In genomic region chr17:57233038-57233437, GRCm38 (mm10) we compare ENCODE assay signal across 16 mouse cellular contexts. TPM values are rescaled to one million over a fixed set of nuclear protein-coding genes. Genes with fewer than 3 reads are reported as not detected.
DNase-seq lines count a peak whose midpoint lies in the region; ATAC-seq and TF ChIP-seq lines count a peak whose summit lies in the region.
"Had no signal": no experiment of that assay in that cellular context is flagged by ENCODE, and none has a peak within 500 bp of the region (broad histone marks: within the 10 kb centered on the region; RNA-seq: fewer than 3 reads in every experiment).

No protein-coding gene starts in this region.

- H3K9me3 ChIP-seq in forebrain, postnatal 0 days (ENCODE audit: low read length) = no peaks in the 10 kb centered on the region
- no peaks in the 10 kb centered on the region for H3K9me3 ChIP-seq in forebrain, embryonic 10.5 days
- no peaks in the 10 kb centered on the region for H3K9me3 ChIP-seq in midbrain, embryonic 11.5 days (ENCODE audit: control insufficient read depth, low read length)
- H3K9me3 ChIP-seq: heart, embryonic 15.5 days; lung, embryonic 15.5 days; neural tube, embryonic 13.5 days had no signal

- H3K4me3 ChIP-seq in forebrain, postnatal 0 days (ENCODE audit: low read depth, low read length) = no peak overlapping the region
- no peak overlapping the region for H3K4me3 ChIP-seq in forebrain, embryonic 10.5 days
- peak overlapping the region; percentile 64 for H3K4me3 ChIP-seq in small intestine, adult 2 months (ENCODE audit: low read depth, low read length)
- no peak overlapping the region for H3K4me3 ChIP-seq in midbrain, embryonic 11.5 days (ENCODE audit: low read depth, low read length)
- H3K4me3 ChIP-seq: heart, embryonic 15.5 days; lung, embryonic 15.5 days; neural tube, embryonic 13.5 days had no signal

- TF ChIP-seq POLR2A in small intestine, adult 2 months (IDR thresholded peaks at IDR 0.05; ENCODE audit: low read depth, low read length) = no peak; the same call in 1 of the 2 replicates

- ATAC-seq in forebrain, postnatal 0 days = 0 out of 2 replicates have a peak, but pooled peaks have one; percentile 11
- no peak for ATAC-seq in activated CD4-positive, CD25-positive, alpha-beta regulatory T cell, adult 4 months
- ATAC-seq in midbrain, embryonic 11.5 days (ENCODE audit: low FRiP score) = no peak; the same call in 1 of the 2 replicates
- ATAC-seq: CD4-positive, CD25-positive, alpha-beta regulatory T cell, adult 4 months; Patski had no signal

- WGBS in forebrain, postnatal 0 days = 53% methylated on average over 7 of the region's 7 CpGs
- 56% methylated on average over 7 of the region's 7 CpGs for WGBS in forebrain, embryonic 10.5 days
- 11% methylated on average over 7 of the region's 7 CpGs for WGBS in small intestine, adult 2 months
- 65% methylated on average over 7 of the region's 7 CpGs for WGBS in midbrain, embryonic 11.5 days

- H3K4me2 ChIP-seq in forebrain, postnatal 0 days (ENCODE audit: low read depth) = no peak overlapping the region
- no peak overlapping the region for H3K4me2 ChIP-seq in midbrain, embryonic 11.5 days
- H3K4me2 ChIP-seq: heart, embryonic 15.5 days; lung, embryonic 15.5 days; neural tube, embryonic 13.5 days had no signal

- no peaks in the 10 kb centered on the region for H3K4me1 ChIP-seq in forebrain, postnatal 0 days (ENCODE audit: insufficient read depth)
- H3K4me1 ChIP-seq in forebrain, embryonic 10.5 days = no peaks in the 10 kb centered on the region
- H3K4me1 ChIP-seq in small intestine, adult 2 months (ENCODE audit: control insufficient read depth, insufficient read depth, insufficient read length, low read length) = peaks cover 31% of the 10 kb centered on the region
- H3K4me1 ChIP-seq in midbrain, embryonic 11.5 days (ENCODE audit: control insufficient read depth, insufficient read depth, low read length) = no peaks in the 10 kb centered on the region
- H3K4me1 ChIP-seq: heart, embryonic 15.5 days; neural tube, embryonic 13.5 days had no signal

- no peak overlapping the region for H3K27ac ChIP-seq in forebrain, postnatal 0 days (ENCODE audit: low read depth, low read length)
- no peak overlapping the region for H3K27ac ChIP-seq in forebrain, embryonic 10.5 days
- H3K27ac ChIP-seq in small intestine, adult 2 months (ENCODE audit: insufficient read depth, low read depth, low read length) = peak overlapping the region; percentile 92
- H3K27ac ChIP-seq in midbrain, embryonic 11.5 days (ENCODE audit: low read depth, low read length) = no peak overlapping the region
- H3K27ac ChIP-seq: heart, embryonic 15.5 days; lung, embryonic 15.5 days; neural tube, embryonic 13.5 days had no signal

- DNase-seq in forebrain, postnatal 0 days = no peak
- no peak for DNase-seq in forebrain, embryonic 10.5 days (ENCODE audit: extremely low spot score, low spot score)
- peak; percentile 81 for DNase-seq in kidney, adult 18-20 months
- DNase-seq in kidney, postnatal 36 days = peak; percentile 89 to 93
- no peak for DNase-seq in midbrain, embryonic 11.5 days (ENCODE audit: low spot score, missing footprints)
- DNase-seq: right cerebral cortex, postnatal 14 days had no signal

- no peaks in the 10 kb centered on the region for H3K27me3 ChIP-seq in forebrain, postnatal 0 days (ENCODE audit: insufficient read depth, low read length)
- H3K27me3 ChIP-seq in forebrain, embryonic 10.5 days (ENCODE audit: poor library complexity, severe bottlenecking) = no peaks in the 10 kb centered on the region
- no peaks in the 10 kb centered on the region for H3K27me3 ChIP-seq in small intestine, adult 2 months (ENCODE audit: control insufficient read depth, insufficient read depth, low read length)
- no peaks in the 10 kb centered on the region for H3K27me3 ChIP-seq in midbrain, embryonic 11.5 days (ENCODE audit: control insufficient read depth, insufficient read depth, low read length)
- H3K27me3 ChIP-seq: heart, embryonic 15.5 days; lung, embryonic 15.5 days; neural tube, embryonic 13.5 days; Patski had no signal

- no peak overlapping the region for H3K9ac ChIP-seq in forebrain, postnatal 0 days
- no peak overlapping the region for H3K9ac ChIP-seq in midbrain, embryonic 11.5 days (ENCODE audit: low read length)
- H3K9ac ChIP-seq: heart, embryonic 15.5 days; lung, embryonic 15.5 days; neural tube, embryonic 13.5 days had no signal

- H3K36me3 ChIP-seq in forebrain, postnatal 0 days (ENCODE audit: insufficient read depth) = peaks cover 14% of the 10 kb centered on the region
- peaks cover 39% of the 10 kb centered on the region for H3K36me3 ChIP-seq in forebrain, embryonic 10.5 days (replicated peaks)
- H3K36me3 ChIP-seq in small intestine, adult 2 months (ENCODE audit: control insufficient read depth, insufficient read depth, low read length) = peaks cover 25% of the 10 kb centered on the region
- no peaks in the 10 kb centered on the region; the same call in 1 of the 2 replicates for H3K36me3 ChIP-seq in midbrain, embryonic 11.5 days (ENCODE audit: control insufficient read depth, insufficient read depth, low read length)

- TF ChIP-seq CTCF in forebrain, postnatal 0 days (IDR thresholded peaks at IDR 0.05; ENCODE audit: low read depth) = no peak
- TF ChIP-seq CTCF in small intestine, adult 2 months (IDR thresholded peaks at IDR 0.05; ENCODE audit: extremely low read depth, insufficient read length, insufficient replicate concordance, low read depth, low read length) = no peak

RNA-seq across cellular contexts. Expression of gene C3, which starts 5.1 kb away (rescaled TPM):
- total RNA-seq in forebrain, postnatal 0 days (2014; rRNA removed) = 1.3 and 1.4 TPM in 2 replicates
- 0.77 and 1.2 TPM in 2 replicates for polyA plus RNA-seq in forebrain, postnatal 0 days (2015; fragmentation: Nextera tagmentation; extraction: Ambion mirVana)
- 0.30 TPM in 1 of 2 replicates, not detected in the other for polyA plus RNA-seq in forebrain, embryonic 10.5 days (2016; fragmentation: Nextera tagmentation; extraction: Ambion mirVana)
- polyA plus RNA-seq in small intestine, adult 2 months (2012; rRNA removed) = 17.9 and 40.9 TPM in 2 replicates
- polyA plus RNA-seq in activated CD4-positive, CD25-positive, alpha-beta regulatory T cell, adult 4 months (2017; shearing (Covaris generic)) = under 1 TPM in 1 of 2 experiments, not detected in 1; 0.41 TPM
- 0.19 and 0.68 TPM in 2 replicates for polyA plus RNA-seq in midbrain, embryonic 11.5 days (2014; fragmentation: Nextera tagmentation; extraction: Ambion mirVana)

RNA-seq across cellular contexts. Expression of gene Gpr108, which starts 15.2 kb away (rescaled TPM):
- 15.7 and 18.6 TPM in 2 replicates for total RNA-seq in forebrain, postnatal 0 days (2014; rRNA removed)
- polyA plus RNA-seq in forebrain, postnatal 0 days (2015; fragmentation: Nextera tagmentation; extraction: Ambion mirVana) = 16.9 and 17.5 TPM in 2 replicates
- polyA plus RNA-seq in forebrain, embryonic 10.5 days (2016; fragmentation: Nextera tagmentation; extraction: Ambion mirVana) = 22.7 and 22.8 TPM in 2 replicates
- 25.6 and 46.5 TPM in 2 replicates for polyA plus RNA-seq in small intestine, adult 2 months (2012; rRNA removed)
- polyA plus RNA-seq in activated CD4-positive, CD25-positive, alpha-beta regulatory T cell, adult 4 months (2017; shearing (Covaris generic)) = 10 to 100 TPM; 46.4 to 55.8 TPM
- 19.7 and 24.5 TPM in 2 replicates for polyA plus RNA-seq in midbrain, embryonic 11.5 days (2014; fragmentation: Nextera tagmentation; extraction: Ambion mirVana)

RNA-seq across cellular contexts. Expression of gene Trip10, which starts 16.2 kb away (rescaled TPM):
- total RNA-seq in forebrain, postnatal 0 days (2014; rRNA removed) = 3.2 and 3.5 TPM in 2 replicates
- polyA plus RNA-seq in forebrain, postnatal 0 days (2015; fragmentation: Nextera tagmentation; extraction: Ambion mirVana) = 5.2 and 6.0 TPM in 2 replicates
- 43.8 and 49.9 TPM in 2 replicates for polyA plus RNA-seq in forebrain, embryonic 10.5 days (2016; fragmentation: Nextera tagmentation; extraction: Ambion mirVana)
- polyA plus RNA-seq in small intestine, adult 2 months (2012; rRNA removed) = 11.0 and 30.3 TPM in 2 replicates
- 1 to 10 TPM; 1.7 to 2.5 TPM for polyA plus RNA-seq in activated CD4-positive, CD25-positive, alpha-beta regulatory T cell, adult 4 months (2017; shearing (Covaris generic))
- 21.2 and 23.6 TPM in 2 replicates for polyA plus RNA-seq in midbrain, embryonic 11.5 days (2014; fragmentation: Nextera tagmentation; extraction: Ambion mirVana)

RNA-seq across cellular contexts. Expression of gene Tnfsf14, which starts 39.1 kb away (rescaled TPM):
- total RNA-seq in forebrain, postnatal 0 days (2014; rRNA removed) = not detected in 2 replicates
- not detected in 2 replicates for polyA plus RNA-seq in forebrain, postnatal 0 days (2015; fragmentation: Nextera tagmentation; extraction: Ambion mirVana)
- 0.15 and 0.16 TPM in 2 replicates for polyA plus RNA-seq in forebrain, embryonic 10.5 days (2016; fragmentation: Nextera tagmentation; extraction: Ambion mirVana)
- 0.79 and 0.98 TPM in 2 replicates for polyA plus RNA-seq in small intestine, adult 2 months (2012; rRNA removed)
- polyA plus RNA-seq in activated CD4-positive, CD25-positive, alpha-beta regulatory T cell, adult 4 months (2017; shearing (Covaris generic)) = 10 to 100 TPM in 1 of 2 experiments, 1 to 10 TPM in 1; 7.9 to 12.8 TPM
- polyA plus RNA-seq in midbrain, embryonic 11.5 days (2014; fragmentation: Nextera tagmentation; extraction: Ambion mirVana) = 0.07 and 0.11 TPM in 2 replicates
- total RNA-seq: gastrocnemius, adult 18-20 months; left cerebral cortex, adult 8-10 months had no signal
- polyA plus RNA-seq: heart, embryonic 15.5 days; neural tube, embryonic 13.5 days; Patski; testis, adult 2 months had no signal

RNA-seq across cellular contexts. Expression of gene Vav1, which starts 45.9 kb away (rescaled TPM):
- 2.2 and 2.5 TPM in 2 replicates for total RNA-seq in forebrain, postnatal 0 days (2014; rRNA removed)
- polyA plus RNA-seq in forebrain, postnatal 0 days (2015; fragmentation: Nextera tagmentation; extraction: Ambion mirVana) = 1.6 and 1.8 TPM in 2 replicates
- polyA plus RNA-seq in forebrain, embryonic 10.5 days (2016; fragmentation: Nextera tagmentation; extraction: Ambion mirVana) = 1.4 and 1.7 TPM in 2 replicates
- polyA plus RNA-seq in small intestine, adult 2 months (2012; rRNA removed) = 3.5 and 6.1 TPM in 2 replicates
- polyA plus RNA-seq in activated CD4-positive, CD25-positive, alpha-beta regulatory T cell, adult 4 months (2017; shearing (Covaris generic)) = 10 to 100 TPM; 74.1 to 83.7 TPM
- polyA plus RNA-seq in midbrain, embryonic 11.5 days (2014; fragmentation: Nextera tagmentation; extraction: Ambion mirVana) = 1.8 and 2.3 TPM in 2 replicates
- polyA plus RNA-seq: Patski had no signal

Comparison
In these comparisons a context has a peak if more than half of its experiments do, and no peak if none do; other contexts are left out.
1. DNase-seq: peak in kidney, adult 18-20 months (single experiment) and kidney, postnatal 36 days (2 of 2); none in forebrain, postnatal 0 days (single experiment), forebrain, embryonic 10.5 days (single experiment) and midbrain, embryonic 11.5 days (single experiment).